Mouse (Mus musculus): ENCODE data around the gene Ikzf1.
A peak's percentile ranks its signal among the peaks of the same experiment; 100 is the strongest.

Gene Ikzf1

GRCm38 (mm10) chr11:11719748-11720147 is 34.9 kb downstream of the Ikzf1 start:
- no peak for DNase-seq (ENCODE audit: low spot score in 2 of 2)

GRCm38 (mm10) chr11:11725252-11725875 is 40.6 kb downstream of the Ikzf1 start:
- no peak for DNase-seq (ENCODE audit: low spot score in 2 of 2)

GRCm38 (mm10) chr11:11725876-11726525 is 41.2 kb downstream of the Ikzf1 start:
- DNase-seq (ENCODE audit: low spot score in 2 of 2): no peak

- DNase-seq (ENCODE audit: low spot score in 2 of 2): no peak
These were observed 42.0 kb downstream of the Ikzf1 start for GRCm38 (mm10) chr11:11726807-11727276.

GRCm38 (mm10) chr11:11727936-11728556 is 43.2 kb downstream of the Ikzf1 start:
- DNase-seq (ENCODE audit: low spot score in 2 of 2): no peak

GRCm38 (mm10) chr11:11729216-11729615 is 44.4 kb downstream of the Ikzf1 start:
- no peak for DNase-seq (ENCODE audit: low spot score in 2 of 2)

GRCm38 (mm10) chr11:11730062-11730461 is 45.3 kb downstream of the Ikzf1 start:
- DNase-seq (ENCODE audit: low spot score in 2 of 2): peak in 1 of 2 experiments; percentile 34

GRCm38 (mm10) chr11:11731727-11732126 is 46.9 kb downstream of the Ikzf1 start:
- no peak for DNase-seq (ENCODE audit: low spot score in 2 of 2)

GRCm38 (mm10) chr11:11732972-11733770 is 48.4 kb downstream of the Ikzf1 start:
- peak in 1 of 2 experiments; percentile 14 for DNase-seq (ENCODE audit: low spot score in 2 of 2)

GRCm38 (mm10) chr11:11735155-11735554 is 50.4 kb downstream of the Ikzf1 start:
- DNase-seq (ENCODE audit: low spot score in 2 of 2): no peak

- no peak for DNase-seq (ENCODE audit: low spot score in 2 of 2)
These were observed 52.1 kb downstream of the Ikzf1 start for GRCm38 (mm10) chr11:11736948-11737347.

GRCm38 (mm10) chr11:11737562-11737961 is 52.8 kb downstream of the Ikzf1 start:
- DNase-seq (ENCODE audit: low spot score in 2 of 2): no peak

- DNase-seq (ENCODE audit: low spot score in 2 of 2): no peak
These were observed 54.3 kb downstream of the Ikzf1 start for GRCm38 (mm10) chr11:11739054-11739453.

GRCm38 (mm10) chr11:11740603-11741002 is 55.8 kb downstream of the Ikzf1 start:
- DNase-seq (ENCODE audit: low spot score in 2 of 2): no peak

GRCm38 (mm10) chr11:11741574-11741973 is 56.8 kb downstream of the Ikzf1 start:
- DNase-seq (ENCODE audit: low spot score in 2 of 2): no peak

- DNase-seq (ENCODE audit: low spot score in 2 of 2): no peak
These were observed 57.8 kb downstream of the Ikzf1 start for GRCm38 (mm10) chr11:11742626-11743025.

GRCm38 (mm10) chr11:11744222-11744621 is 59.4 kb downstream of the Ikzf1 start:
- DNase-seq (ENCODE audit: low spot score in 2 of 2): no peak

- DNase-seq (ENCODE audit: low spot score in 2 of 2): no peak
These were observed 66.3 kb downstream of the Ikzf1 start for GRCm38 (mm10) chr11:11751091-11751490.

GRCm38 (mm10) chr11:11752859-11753258 is 68.1 kb downstream of the Ikzf1 start:
- DNase-seq (ENCODE audit: low spot score in 2 of 2): no peak

- no peak for DNase-seq (ENCODE audit: low spot score in 2 of 2)
These were observed 73.3 kb downstream of the Ikzf1 start for GRCm38 (mm10) chr11:11758121-11758520.

- DNase-seq (ENCODE audit: low spot score in 2 of 2): no peak
These were observed 74.1 kb downstream of the Ikzf1 start for GRCm38 (mm10) chr11:11758883-11759282.

GRCm38 (mm10) chr11:11763211-11763666 is 78.4 kb downstream of the Ikzf1 start:
- DNase-seq (ENCODE audit: low spot score in 2 of 2): peak in 1 of 2 experiments; percentile 20
